Mouse (Mus musculus) thymus, postnatal 10 days (tissue): ENCODE results near the gene Gm37240.

Experiments used
- DNase-seq, 2 experiments: peaks; one replicate each; pipeline ENCODE4 v3.0.0; 2021; ENCODE audit warnings: low spot score in 2 of 2

Gene Gm37240

DNA sequence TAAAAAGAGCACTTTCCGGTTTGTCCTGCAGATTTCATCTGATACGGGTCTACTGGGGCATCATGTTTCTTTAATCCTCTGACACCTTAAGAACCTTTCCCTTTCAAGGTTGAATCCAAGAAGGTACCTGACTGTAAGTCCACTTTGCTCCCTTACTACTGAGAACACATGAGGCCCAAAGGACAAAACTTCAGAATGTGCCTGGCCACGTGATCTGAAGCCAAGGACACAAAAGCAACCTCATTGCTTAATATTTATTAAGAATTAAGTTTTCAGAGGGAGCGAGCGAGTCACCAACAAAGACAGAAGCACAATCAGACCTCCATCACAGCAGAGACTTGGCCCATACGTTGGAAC, 1112.3 kb downstream of the Gm37240 start:
- DNase-seq: no peak

GRCm38 (mm10) chr3:84774246-84775066, 1112.9 kb downstream of the Gm37240 start:
- DNase-seq: no peak

DNA sequence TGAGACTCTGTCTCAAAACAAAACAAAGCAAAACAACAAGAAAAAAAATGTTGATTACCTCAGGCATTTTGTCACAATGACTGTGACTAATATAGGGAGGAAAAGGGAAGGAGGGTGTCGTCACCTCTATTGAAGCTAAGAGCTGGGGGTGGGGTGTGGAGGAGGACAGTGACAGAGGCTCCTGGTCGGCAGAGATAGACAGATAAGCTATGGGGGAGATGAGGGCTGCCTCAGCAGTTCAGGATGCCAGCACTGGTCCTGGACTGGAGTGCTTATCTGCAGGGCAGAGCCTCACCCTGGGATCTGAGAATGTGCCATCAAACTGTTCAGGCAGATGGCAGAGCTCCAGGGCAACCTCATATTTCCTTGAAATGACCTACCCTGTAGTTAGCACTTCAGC, 1115.3 kb downstream of the Gm37240 start:
- DNase-seq: no peak

DNA sequence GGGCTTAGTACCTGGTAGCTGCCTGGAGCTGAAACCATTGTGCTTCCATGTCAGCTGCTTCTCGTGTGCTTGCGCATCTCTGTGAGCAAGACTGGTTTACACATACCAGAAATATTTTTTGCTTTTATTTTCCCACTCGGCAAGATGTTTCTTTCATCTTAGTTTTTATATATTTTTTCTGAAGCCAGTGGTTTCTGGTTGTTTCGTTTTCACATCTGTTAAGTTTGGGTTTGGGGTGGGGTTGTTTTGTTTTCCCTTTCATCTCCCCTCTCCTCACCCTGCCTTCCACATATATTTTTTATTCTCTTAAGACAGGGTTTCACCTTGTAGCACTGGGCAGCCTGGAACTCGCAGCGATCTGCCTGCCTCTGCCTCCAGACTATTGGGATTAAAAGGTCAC, 1116.8 kb downstream of the Gm37240 start:
- no peak for DNase-seq

DNA sequence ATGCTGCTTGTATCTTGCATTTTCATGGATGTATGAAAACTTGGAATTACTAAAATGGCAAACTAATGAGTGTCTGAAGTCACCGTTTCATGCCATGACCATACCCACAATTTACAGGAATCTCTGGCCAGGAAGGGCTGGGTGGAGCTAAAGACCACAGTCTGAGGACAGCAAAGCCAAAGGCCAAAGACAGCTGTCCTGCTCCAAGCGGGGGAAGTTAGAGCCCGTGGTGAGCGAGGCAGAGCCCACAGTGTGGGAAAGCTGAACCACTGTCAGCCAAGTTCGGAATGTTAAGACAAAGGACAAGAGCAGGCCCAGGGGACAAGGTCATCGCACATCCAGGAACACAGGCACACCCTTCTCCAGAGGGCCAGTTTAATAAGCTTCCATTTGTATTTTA, 1117.9 kb downstream of the Gm37240 start:
- DNase-seq: no peak

- no peak for DNase-seq
Measured at GRCm38 (mm10) chr3:84768940-84769339, 1118.4 kb downstream of the Gm37240 start.

DNA sequence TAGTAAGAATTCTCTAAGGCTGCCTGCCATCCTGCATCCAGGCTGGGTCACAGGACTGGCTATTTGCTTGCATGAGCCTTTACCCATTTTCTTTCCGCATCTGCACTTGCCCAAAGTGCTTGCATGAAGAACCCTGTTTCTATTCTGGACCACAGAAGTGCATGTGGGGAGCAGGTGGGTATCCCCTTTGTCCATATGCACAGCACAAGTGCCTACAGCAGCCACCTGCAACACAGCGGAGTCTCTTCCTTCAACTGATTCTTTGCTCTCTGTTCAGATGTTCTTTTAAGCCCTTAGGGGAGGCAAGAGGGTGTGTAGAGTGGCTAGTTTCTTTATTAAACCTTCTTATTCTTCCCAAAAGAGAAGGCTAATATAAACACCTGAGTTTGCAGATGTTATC, 1133.5 kb downstream of the Gm37240 start:
- peak in 1 of 2 experiments; percentile 48 for DNase-seq

DNA sequence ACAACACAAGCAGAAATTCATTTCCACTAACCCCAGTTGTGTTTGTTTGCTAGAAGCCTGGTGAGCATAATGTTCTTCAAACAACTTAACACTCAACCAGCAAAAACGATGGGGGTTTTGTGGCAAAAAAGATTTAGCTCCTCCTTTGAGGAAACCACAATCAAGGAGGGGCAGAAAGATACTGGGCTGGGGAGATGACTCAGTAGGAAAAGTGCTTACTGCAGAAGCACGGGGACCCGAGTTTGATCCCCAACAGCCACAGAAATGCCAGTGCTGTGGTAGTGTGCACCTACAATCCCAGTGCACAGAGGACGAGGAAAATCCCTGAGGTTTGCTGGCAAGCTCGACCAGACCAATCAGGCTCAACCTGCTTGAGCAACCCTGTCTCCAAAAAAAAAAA, 1138.1 kb downstream of the Gm37240 start:
- peak in 1 of 2 experiments; percentile 43 for DNase-seq

GRCm38 (mm10) chr3:84748139-84748538, 1139.2 kb downstream of the Gm37240 start:
- DNase-seq: no peak

GRCm38 (mm10) chr3:84745537-84746189, 1141.7 kb downstream of the Gm37240 start:
- peak in 1 of 2 experiments; percentile 2 for DNase-seq

GRCm38 (mm10) chr3:84744707-84745106, 1142.6 kb downstream of the Gm37240 start:
- no peak for DNase-seq

GRCm38 (mm10) chr3:84740050-84740596, 1147.2 kb downstream of the Gm37240 start:
- DNase-seq: no peak

DNA sequence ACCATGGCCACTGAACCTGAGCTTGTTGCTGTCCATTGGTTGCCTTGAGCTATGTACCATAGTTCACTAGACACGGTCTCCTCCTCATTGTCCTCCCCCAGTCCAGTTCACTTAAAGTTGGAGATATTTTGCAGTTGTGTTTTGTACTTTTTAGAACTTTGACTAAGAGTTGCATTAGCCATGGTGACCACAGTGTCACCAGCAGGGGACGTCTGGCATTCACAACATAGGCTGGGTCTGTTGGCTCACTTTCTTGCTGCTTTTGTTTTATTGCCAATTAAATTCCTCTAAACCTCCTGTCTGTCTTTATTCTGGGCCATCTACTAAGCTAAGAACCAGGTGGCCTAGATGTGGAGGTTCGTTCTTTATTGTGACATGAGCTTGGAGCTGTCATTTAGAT, 1150.2 kb downstream of the Gm37240 start:
- no peak for DNase-seq

GRCm38 (mm10) chr3:84735716-84736115, 1151.6 kb downstream of the Gm37240 start:
- no peak for DNase-seq

DNA sequence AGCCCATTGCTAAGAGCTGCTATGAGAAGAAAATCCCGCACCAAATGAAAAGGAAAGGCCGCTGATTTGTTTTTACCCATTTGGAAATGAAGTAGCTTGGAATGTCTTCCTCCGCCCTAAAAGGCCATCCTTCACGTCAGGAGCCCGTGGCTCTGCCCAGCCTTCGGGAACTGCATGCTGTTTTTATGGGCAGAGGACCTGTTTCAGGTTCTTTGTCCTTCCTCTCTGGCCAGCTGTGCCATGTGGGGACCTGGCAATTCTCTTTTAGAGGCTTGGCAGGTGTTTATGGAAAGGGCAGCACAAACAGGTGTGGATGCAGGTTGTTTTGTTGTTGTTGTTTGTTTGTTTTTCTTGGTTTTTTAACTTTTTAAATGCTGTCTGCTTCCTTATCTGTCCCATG, 1154.8 kb downstream of the Gm37240 start:
- DNase-seq: no peak

- peak; percentile 69 to 72 for DNase-seq
Measured at GRCm38 (mm10) chr3:84732016-84732502, 1155.3 kb downstream of the Gm37240 start.

DNA sequence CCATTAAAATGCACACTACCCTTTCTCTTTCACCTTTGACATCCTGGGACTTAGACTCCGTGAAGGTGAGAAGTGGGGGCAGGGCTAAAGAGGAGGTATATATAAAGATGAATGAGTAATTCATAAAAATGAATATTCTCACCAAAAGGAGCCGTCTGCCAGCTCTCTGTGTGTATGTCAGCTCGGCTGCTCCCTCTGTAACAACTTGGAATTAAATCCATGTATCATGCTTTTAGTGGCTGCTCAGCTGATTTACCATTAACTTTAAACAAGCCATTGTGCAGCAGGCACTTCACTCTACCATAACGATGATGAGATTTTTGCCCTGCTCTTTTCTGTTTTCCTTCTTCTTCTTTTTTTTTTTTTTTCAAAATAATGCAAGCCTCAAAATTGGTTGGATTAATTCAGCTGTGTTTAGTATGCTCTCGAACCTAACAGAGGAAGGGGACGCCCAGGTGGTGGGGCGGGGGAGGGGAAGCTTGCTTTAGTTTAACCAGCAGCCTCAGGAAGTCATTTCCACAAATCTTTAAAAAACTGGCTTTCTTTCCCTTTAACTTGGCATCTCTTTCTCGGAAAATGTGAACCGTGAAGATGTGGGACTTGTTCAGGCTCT, 1155.8 kb downstream of the Gm37240 start:
- peak; percentile 64 to 73 for DNase-seq

- DNase-seq: no peak
Measured at GRCm38 (mm10) chr3:84731003-84731402, 1156.3 kb downstream of the Gm37240 start.

DNA sequence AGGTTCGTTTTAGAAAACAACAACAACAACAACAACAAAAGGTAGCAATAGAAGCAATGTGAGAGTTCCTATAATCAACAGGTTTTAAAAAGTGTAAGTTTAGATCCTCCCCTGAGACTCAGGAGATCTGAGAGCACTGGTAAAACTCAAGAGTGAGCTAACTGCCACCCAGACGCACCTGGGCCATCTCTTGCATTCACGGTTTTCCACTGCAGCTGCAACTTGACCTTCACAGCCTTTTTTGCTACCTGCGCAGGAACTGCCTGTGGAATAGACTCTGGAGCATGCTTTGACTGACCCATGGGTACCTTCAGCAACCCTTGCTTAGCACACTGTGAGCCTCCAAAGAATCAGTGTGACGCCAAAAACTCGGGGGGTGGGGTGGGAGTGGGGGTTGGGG, 1157.5 kb downstream of the Gm37240 start:
- DNase-seq: peak; percentile 66 to 72

DNA sequence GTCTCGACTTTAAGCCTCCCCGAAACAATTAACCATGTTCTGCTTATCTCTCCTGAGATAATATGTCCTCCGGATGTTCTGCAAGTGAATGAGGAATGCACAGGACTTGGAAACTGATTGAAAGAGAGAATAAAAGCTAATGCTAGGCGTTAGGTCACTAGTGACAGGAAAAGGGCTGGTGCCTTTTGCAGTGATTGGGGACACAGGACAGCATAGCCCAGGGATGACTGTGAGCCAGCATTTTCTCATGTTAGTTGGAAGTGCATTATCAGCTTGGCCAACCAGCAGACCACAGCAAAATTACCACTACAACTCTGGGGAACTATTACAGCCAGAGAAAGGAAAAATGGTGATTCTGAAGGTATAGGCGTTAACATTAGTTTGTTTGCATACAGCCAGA, 1163.3 kb downstream of the Gm37240 start:
- no peak for DNase-seq

DNA sequence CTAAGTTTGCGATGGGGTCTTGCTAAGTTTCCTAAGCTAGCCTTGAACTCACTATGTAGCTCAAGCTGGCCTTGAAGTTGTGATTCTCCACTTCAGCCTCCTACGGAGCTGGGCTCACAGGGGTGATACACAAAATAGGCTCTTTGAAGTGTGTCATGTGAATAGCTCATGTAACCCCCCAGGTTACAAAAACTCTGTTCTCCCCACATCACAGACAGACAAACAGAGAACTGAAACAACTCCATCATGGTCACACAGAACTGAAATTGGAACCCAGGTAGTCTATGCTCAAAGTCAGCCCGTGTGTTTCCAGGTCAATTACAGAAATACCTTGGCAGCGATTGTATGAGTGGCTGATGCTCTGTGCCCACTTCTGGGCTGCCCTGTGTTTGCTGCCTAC, 1164.6 kb downstream of the Gm37240 start:
- DNase-seq: no peak

DNA sequence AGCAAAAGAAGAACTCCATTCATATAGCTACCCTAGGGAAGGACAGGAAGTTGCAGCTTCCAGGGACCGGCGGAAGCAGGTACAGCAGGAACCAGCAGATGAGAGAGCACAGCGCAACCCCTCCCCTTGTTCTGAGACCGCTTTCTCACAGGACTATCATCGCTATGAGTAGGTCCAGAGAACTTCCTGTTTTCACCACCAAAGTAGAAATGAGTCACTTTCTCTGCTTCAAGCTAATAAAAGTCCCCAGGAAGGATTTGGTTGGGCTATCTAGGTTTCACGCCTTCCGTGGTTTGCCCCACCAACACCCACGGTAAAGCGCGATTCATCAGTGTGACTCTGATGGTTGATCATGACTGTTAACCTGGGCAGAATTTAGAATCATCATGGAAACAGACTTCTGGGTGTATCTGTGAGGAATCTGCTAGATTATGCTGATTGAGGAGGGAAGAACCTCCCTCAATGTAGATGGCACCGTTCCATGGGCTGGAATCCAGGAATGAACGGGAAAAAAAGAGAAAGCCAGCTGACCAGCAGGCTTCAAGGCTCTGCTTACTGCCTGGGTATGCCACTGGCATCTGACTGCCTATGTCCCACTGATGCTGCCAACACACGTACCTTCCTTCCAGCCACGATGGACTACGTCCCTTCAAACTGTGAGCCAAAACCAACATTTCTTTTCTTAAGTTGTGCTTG, 1172.1 kb downstream of the Gm37240 start:
- DNase-seq: no peak
